Mouse (Mus musculus) limb, embryonic 14.5 days (tissue): ENCODE measurements at regions not wholly inside any gene's neighbourhood (a gene's known extent, or its start where the extent isn't known, plus 50 kb on each side); places are given as distances from the start of the nearest gene placed in this dataset.

Experiments used
- ATAC-seq: fragments of 200-750 bp; cut with Nextera tagmentation; 2 replicates; pipeline ENCODE4 v1.8.0; 2017; ENCODE audit warnings: low read depth, moderate number of reproducible peaks, moderate TSS enrichment; ENCODE audit not compliant: low FRiP score
- DNase-seq: peaks from one replicate; pipeline ENCODE4 v3.0.0-alpha.2; 2015; ENCODE audit warnings: low spot score
- H3K27ac ChIP-seq: fragments of 300-500 bp; sonication (generic); replicated peaks from 2 replicates; pipeline ENCODE4 v1.5.1; 2014; ENCODE audit warnings: low read depth, mild to moderate bottlenecking, low read length, moderate library complexity, mixed read lengths
- H3K27me3 ChIP-seq: fragments of 300-500 bp; sonication (generic); 2 replicates; pipeline ENCODE4 v1.6.1; 2014; ENCODE audit warnings: low read length, mixed read lengths; ENCODE audit not compliant: control insufficient read depth, insufficient read depth
- H3K36me3 ChIP-seq: fragments of 300-500 bp; sonication (generic); 2 replicates; pipeline ENCODE4 v1.6.1; 2014; ENCODE audit warnings: mild to moderate bottlenecking, low read length, moderate library complexity, mixed read lengths; ENCODE audit not compliant: control insufficient read depth, insufficient read depth
- H3K4me1 ChIP-seq: fragments of 300-500 bp; sonication (generic); 2 replicates; pipeline ENCODE4 v1.6.1; 2014; ENCODE audit warnings: antibody characterized with exemption, low read length, mixed read lengths; ENCODE audit not compliant: control insufficient read depth, insufficient read depth
- H3K4me2 ChIP-seq: fragments of 300-500 bp; sonication (generic); replicated peaks from 2 replicates; pipeline ENCODE4 v1.6.1; 2014; ENCODE audit warnings: low read depth, mild to moderate bottlenecking, low read length, moderate library complexity; ENCODE audit not compliant: severe bottlenecking
- H3K4me3 ChIP-seq: fragments of 300-500 bp; sonication (generic); replicated peaks from 2 replicates; pipeline ENCODE4 v1.5.1; 2014; ENCODE audit warnings: low read length
- H3K9ac ChIP-seq: fragments of 300-500 bp; sonication (generic); 2 replicates; pipeline ENCODE4 v1.6.1; 2014; ENCODE audit warnings: mild to moderate bottlenecking, low read depth, low read length, moderate library complexity; ENCODE audit not compliant: severe bottlenecking
- H3K9me3 ChIP-seq: fragments of 300-500 bp; sonication (generic); 2 replicates; pipeline ENCODE4 v1.6.1; 2016; ENCODE audit warnings: low read length; ENCODE audit not compliant: control insufficient read depth
- POLR2A ChIP-seq: fragments of 200-500 bp; IDR thresholded peaks from 2 replicates; pipeline ENCODE4 v1.8.0; 2012; ENCODE audit warnings: inconsistent platforms, mild to moderate bottlenecking, moderate library complexity, borderline replicate concordance; ENCODE audit not compliant: insufficient read depth, insufficient read length; ENCODE audit errors: extremely low read depth
- WGBS: fragments of 180-500 bp; shearing (Covaris S2); extraction: QIAGEN DNeasy Blood & Tissue Kit; methylation state at CpG from one replicate; pipeline ENCODE4 v1.1.7; 2014; 5-methylcytosine and 5-hydroxymethylcytosine counted together

GRCm38 (mm10) chr5:138875180-138876076, 55.5 kb downstream of the Gm5294 start:
- ATAC-seq, result peak; percentile 44
- Histone ChIP-seq H3K4me1 (peaks cover 8% of the 10 kb centered on the region; the same call in 1 of the 2 replicates), H3K4me2 (no peak overlapping the region), H3K4me3 (no peak overlapping the region), H3K36me3 (no peaks in the 10 kb centered on the region), H3K27me3 (no peaks in the 10 kb centered on the region), H3K9ac (no peak overlapping the region), H3K27ac (no peak overlapping the region), H3K9me3 (no peaks in the 10 kb centered on the region)
- 60% methylated on average over 24 of the region's 24 CpGs for WGBS
- DNase-seq, result peak; percentile 28
- TF ChIP-seq POLR2A, result no peak

GRCm38 (mm10) chr5:138881649-138882226, 61.9 kb downstream of the Gm5294 start:
- Histone ChIP-seq H3K27me3 (no peaks in the 10 kb centered on the region), H3K9me3 (no peaks in the 10 kb centered on the region), H3K36me3 (no peaks in the 10 kb centered on the region), H3K27ac (no peak overlapping the region), H3K4me2 (no peak overlapping the region), H3K9ac (no peak overlapping the region), H3K4me3 (no peak overlapping the region), H3K4me1 (peaks cover 8% of the 10 kb centered on the region)
- no peak for TF ChIP-seq POLR2A
- WGBS, result 32% methylated on average over 9 of the region's 9 CpGs
- peak; percentile 12 for DNase-seq
- peak; percentile 34; the same call in 1 of the 2 replicates for ATAC-seq

- H3K27me3 ChIP-seq, result no peaks in the 10 kb centered on the region
- ATAC-seq, result no peak
- 55% methylated on average over 9 of the region's 9 CpGs for WGBS
- TF ChIP-seq POLR2A, result no peak
- no peak overlapping the region for H3K4me3 ChIP-seq
- peaks cover 8% of the 10 kb centered on the region for H3K4me1 ChIP-seq
- no peak overlapping the region for H3K9ac ChIP-seq
- no peaks in the 10 kb centered on the region for H3K36me3 ChIP-seq
- no peak overlapping the region for H3K27ac ChIP-seq
- H3K9me3 ChIP-seq, result no peaks in the 10 kb centered on the region
- no peak overlapping the region for H3K4me2 ChIP-seq
- DNase-seq, result no peak
Observed at GRCm38 (mm10) chr5:138883573-138883972, 63.7 kb downstream of the Gm5294 start.

- Histone ChIP-seq H3K27ac (no peak overlapping the region), H3K9me3 (no peaks in the 10 kb centered on the region), H3K36me3 (no peaks in the 10 kb centered on the region), H3K4me3 (no peak overlapping the region), H3K4me2 (no peak overlapping the region), H3K9ac (no peak overlapping the region), H3K27me3 (no peaks in the 10 kb centered on the region), H3K4me1 (peaks cover 8% of the 10 kb centered on the region)
- no peak for ATAC-seq
- 74% methylated on average over 3 of the region's 3 CpGs for WGBS
- DNase-seq, result no peak
- TF ChIP-seq POLR2A, result no peak
Observed at GRCm38 (mm10) chr5:138885905-138886304, 66.0 kb downstream of the Gm5294 start.

GRCm38 (mm10) chr5:138888749-138889148, 68.9 kb downstream of the Gm5294 start:
- Histone ChIP-seq H3K27me3 (no peaks in the 10 kb centered on the region), H3K9me3 (no peaks in the 10 kb centered on the region), H3K4me2 (no peak overlapping the region), H3K27ac (no peak overlapping the region), H3K4me1 (no peaks in the 10 kb centered on the region), H3K4me3 (no peak overlapping the region), H3K9ac (no peak overlapping the region), H3K36me3 (no peaks in the 10 kb centered on the region)
- no peak for TF ChIP-seq POLR2A
- ATAC-seq (no peak), DNase-seq (no peak)
- 64% methylated on average over 9 of the region's 9 CpGs for WGBS
